Mouse (Mus musculus): ENCODE measurements at regions not wholly inside any gene's neighbourhood (a gene's known extent, or its start where the extent isn't known, plus 50 kb on each side); places are given as distances from the start of the nearest gene placed in this dataset.
A peak's percentile ranks its signal among the peaks of the same experiment; 100 is the strongest.

DNA sequence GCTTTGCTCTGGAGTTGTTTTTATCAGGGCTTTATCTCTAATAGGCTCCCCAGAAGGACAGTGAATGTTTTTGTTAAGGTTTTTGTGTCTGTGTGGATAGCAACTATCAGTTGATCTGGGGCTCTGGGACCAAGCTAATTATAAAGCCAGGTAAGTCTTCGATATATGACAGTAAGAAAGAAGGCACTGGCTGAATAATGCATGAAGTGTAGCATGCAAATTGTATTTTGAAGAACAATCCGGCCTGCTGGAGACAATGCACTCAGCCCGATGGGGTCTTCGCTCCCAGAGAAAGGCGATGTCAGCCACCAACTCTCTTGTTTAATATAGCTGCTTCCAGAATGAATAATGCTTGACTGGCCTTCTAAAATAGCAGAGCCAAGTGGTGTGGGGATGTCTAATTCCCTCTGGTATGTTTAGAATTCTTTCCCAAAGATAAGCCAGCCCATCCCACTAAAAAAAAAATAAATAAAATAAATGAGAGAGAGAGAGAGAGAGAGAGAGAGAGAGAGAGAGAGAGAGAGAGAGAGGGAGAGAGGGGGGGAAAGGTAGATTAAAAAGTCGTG lies 68.6 kb downstream of the Dad1 start:
- DNase-seq (ENCODE audit: low spot score), result no peak

GRCm38 (mm10) chr14:54183873-54184272 lies 70.0 kb downstream of the Dad1 start:
- DNase-seq (ENCODE audit: low spot score), result no peak

- no peak for DNase-seq (ENCODE audit: low spot score)
Measured at GRCm38 (mm10) chr14:54182838-54183237, 71.1 kb downstream of the Dad1 start.

DNA sequence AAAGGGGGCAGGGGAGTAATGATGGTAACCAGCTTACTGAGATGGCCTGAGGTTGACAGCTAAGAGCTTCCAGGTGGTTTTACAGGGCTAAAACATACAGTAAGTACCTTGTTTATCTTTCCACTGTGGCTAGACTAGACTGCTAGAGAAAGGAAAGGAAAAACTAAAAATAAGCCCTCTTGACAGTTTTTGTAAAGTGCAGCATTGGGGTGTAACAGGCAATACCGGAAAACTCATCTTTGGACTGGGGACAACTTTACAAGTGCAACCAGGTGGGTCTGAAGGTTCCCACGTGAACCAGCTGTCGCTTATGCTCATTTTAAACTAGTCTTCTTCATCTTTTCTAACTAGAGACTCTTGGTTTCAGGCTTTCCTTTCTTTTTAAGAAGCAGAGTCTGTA lies 72.6 kb downstream of the Dad1 start:
- DNase-seq (ENCODE audit: low spot score), result no peak

GRCm38 (mm10) chr14:54180754-54181153 lies 73.2 kb downstream of the Dad1 start:
- no peak for DNase-seq (ENCODE audit: low spot score)

DNA sequence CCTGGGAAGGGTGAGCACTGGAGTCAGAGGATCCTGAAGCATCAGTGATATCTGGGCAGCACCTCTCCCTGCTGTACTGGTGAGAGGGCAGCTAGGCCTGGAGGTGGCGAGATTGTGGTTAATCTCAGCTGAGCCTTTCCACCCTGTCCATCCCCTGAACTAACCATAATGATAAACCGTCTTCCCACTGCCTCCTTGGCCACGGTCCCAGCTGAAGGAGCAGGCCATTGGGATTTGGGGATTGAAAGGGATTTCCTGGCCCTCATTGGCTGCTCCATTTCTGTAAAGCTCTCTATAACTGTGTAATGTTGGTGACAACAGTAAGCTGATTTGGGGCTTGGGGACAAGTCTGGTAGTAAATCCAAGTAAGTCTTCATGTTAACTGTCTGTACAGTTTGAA lies 73.6 kb downstream of the Dad1 start:
- no peak for DNase-seq (ENCODE audit: low spot score)

DNA sequence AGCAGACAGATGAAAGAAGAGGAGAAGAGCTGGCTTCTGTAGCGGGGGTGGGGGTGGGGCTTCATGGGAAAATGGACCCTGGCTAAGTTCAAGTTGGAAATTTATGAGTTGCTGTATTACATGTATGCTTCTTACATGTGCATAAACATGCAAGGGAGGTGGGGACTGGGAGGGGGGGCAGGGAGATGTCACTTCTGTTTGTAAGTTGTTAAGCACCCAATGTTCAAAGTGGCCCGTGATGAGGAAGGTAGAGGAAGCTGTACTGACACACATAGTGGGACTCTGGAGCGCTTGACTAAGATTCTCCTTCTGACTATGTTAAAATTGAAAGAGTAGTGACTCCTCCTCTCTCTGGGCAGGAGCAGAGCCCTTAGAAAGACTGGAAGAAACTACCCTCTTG lies 75.0 kb downstream of the Dad1 start:
- no peak for DNase-seq (ENCODE audit: low spot score)

DNA sequence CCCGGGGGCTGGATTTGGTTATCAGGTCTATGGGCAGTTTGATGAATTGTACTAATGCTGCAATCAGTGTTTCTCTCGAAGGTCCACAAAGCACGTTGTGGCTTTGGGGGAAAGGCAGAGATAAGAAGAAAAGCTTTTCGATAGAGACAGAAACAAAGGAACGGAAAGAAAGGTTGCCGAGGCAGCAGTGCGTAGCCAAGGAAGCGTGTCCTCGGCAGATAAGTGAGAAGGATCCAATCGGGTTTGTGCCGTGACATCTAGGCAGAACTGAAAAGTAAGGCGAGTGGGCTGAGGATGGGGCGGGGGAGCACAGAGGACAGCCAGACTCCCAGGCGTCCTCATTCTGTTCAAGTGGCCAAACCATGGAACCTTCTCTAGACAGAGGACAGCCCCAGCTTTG lies 77.4 kb downstream of the Dad1 start:
- no peak for DNase-seq (ENCODE audit: low spot score)

DNA sequence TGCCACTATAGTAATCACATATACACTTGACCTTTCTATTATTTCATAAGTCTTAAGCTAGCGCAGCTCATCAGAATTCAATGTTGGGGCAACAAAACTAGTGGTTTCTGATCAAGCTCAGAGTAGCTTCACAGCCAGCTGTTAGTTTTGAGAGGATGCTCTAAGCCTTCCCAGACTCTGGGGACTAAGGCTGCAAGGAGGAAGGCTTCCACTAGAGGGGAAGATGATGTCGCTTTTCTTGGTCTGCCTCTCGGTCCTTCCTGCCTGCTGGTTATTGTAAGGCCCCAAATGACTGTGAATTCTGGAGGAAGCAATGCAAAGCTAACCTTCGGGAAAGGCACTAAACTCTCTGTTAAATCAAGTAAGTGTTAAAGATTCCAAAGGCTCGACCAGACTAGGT lies 78.4 kb downstream of the Dad1 start:
- DNase-seq (ENCODE audit: low spot score), result no peak

- DNase-seq (ENCODE audit: low spot score), result no peak
Measured at GRCm38 (mm10) chr14:54173316-54173715, 80.6 kb downstream of the Dad1 start.

DNA sequence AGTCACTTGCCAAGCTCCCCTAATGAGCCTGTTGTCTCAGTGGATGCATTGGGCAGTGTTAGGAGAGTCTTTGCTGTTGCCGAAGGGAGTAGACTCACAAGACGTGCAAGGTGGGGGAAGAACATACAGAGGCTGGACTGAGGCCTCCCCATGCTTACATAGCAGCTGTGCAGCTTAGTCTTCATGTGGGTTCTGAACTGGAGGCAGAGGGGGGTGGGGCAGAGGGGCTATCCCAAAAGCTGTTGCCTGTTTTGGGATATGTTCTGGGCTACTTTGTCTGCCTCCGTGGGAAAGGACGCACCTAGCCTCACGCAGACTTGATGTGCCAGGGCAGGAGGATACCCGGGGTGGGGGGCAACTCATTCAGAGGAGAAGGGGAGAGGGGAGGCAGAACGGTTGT lies 84.7 kb downstream of the Dad1 start:
- no peak for DNase-seq (ENCODE audit: low spot score)

- no peak for DNase-seq (ENCODE audit: low spot score)
Measured at GRCm38 (mm10) chr14:54168414-54168931, 85.4 kb downstream of the Dad1 start.

- DNase-seq (ENCODE audit: low spot score), result no peak
Measured at GRCm38 (mm10) chr14:54166057-54166456, 87.8 kb downstream of the Dad1 start.

- DNase-seq (ENCODE audit: low spot score), result no peak
Measured at GRCm38 (mm10) chr14:54164874-54165273, 89.0 kb downstream of the Dad1 start.

- peak; percentile 12 for DNase-seq (ENCODE audit: low spot score)
Measured at GRCm38 (mm10) chr14:54161916-54162315, 92.0 kb downstream of the Dad1 start.

- no peak for DNase-seq (ENCODE audit: low spot score)
Measured at GRCm38 (mm10) chr14:54161206-54161605, 92.7 kb downstream of the Dad1 start.

- no peak for DNase-seq (ENCODE audit: low spot score)
Measured at GRCm38 (mm10) chr14:54159816-54160215, 94.1 kb downstream of the Dad1 start.

- no peak for DNase-seq (ENCODE audit: low spot score)
Measured at GRCm38 (mm10) chr14:54158214-54158965, 95.5 kb downstream of the Dad1 start.

DNA sequence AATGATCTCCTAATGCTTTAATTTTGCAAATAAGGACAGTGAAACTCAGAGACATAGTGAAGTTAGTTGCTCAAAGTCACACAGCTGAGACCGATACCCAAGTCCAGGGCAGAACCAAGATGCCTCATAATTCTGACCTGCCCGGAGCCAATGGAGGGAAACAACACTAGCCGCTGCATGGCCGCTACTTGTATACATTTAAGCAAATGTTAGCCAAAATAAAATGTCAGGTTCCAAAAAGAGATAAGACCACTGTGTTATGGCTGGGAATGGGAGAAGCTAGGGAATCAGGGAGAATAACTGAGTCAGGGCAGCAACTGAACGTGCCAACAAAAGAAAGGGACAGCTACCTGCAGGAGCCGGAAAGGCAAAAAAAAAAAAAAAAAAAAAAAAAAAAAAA lies 97.4 kb downstream of the Dad1 start:
- DNase-seq (ENCODE audit: low spot score), result no peak

DNA sequence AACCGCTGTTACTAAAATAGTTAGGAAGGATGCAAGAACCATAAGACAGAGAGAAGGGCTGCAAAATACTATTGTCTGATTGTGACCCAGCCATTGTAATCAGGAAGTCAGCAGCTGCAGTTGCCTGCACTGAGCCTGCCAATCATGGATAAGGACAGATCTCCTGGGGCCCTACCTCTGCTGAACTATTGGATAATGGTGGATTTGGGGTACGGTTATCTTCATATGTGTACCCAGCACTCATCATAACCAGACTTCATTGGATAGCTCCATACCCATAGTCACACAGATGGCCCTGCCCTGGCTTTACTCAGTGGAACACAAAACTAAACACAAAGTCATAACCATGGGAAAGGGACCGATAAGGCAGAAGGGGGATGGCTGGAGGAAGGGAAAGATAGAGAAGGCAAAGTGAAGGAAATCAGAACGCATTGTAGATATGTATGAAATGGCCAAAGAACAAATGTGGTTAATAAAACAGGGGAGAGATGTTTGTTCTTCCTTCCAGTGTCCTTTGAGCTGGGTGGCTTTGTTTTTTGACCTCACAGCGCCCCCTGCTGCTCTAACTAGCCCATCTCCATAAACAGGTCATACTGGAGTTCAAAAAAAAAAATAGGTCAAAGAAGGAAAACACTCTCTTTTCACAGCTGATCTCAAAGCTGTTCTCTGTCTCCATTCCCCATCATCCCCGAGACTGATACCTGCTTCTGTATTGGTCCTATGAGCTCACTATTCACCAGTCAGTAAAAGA lies 101.2 kb downstream of the Dad1 start:
- peak; percentile 76 for DNase-seq (ENCODE audit: low spot score)

DNA sequence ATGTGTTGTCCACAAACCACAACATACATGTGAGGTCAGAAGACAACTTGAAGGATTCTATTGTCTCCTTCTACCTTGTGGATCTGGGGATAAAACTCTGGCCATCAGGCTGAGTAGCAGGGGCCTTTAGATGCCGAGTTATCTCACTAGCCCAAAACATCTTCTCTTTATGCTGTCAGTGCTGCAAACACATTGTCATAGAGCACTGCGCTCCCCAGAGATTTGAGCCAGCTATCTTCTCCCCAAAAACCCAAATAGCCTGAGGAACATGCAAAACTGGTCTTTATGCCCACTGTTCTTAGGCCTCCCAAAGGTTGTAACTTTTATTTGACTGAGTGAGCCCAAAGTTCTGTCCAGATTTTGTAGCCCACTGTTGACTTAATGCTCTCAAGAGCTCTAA lies 102.0 kb downstream of the Dad1 start:
- DNase-seq (ENCODE audit: low spot score), result no peak

DNA sequence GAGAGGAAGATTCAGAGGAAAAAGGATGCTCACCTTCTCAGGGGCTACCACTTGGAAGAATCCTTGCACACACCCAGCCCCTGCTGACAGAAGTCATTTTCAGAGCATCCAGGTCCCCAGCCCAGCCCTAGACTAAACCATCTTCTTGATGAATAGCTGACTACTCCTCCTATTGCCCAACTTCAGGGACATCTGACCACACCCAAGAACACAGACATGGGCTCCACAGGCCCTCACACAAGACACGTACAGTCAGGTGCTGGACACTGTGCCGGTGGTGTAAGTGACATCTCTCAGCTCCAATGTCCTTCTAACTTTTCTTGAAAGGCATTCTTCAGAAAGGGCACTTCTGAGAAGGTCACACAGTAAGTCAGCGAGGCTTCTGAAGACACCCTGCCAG lies 102.6 kb downstream of the Dad1 start:
- DNase-seq (ENCODE audit: low spot score), result no peak

GRCm38 (mm10) chr14:54150221-54150620 lies 103.7 kb downstream of the Dad1 start:
- DNase-seq (ENCODE audit: low spot score), result no peak

All from urinary bladder, postnatal 14 days (tissue).